Mouse (Mus musculus) small intestine, adult 2 months (tissue): ENCODE data around the gene Alyref.

Experiments
- CTCF ChIP-seq: fragments of 200-500 bp; IDR thresholded peaks from 2 replicates; pipeline ENCODE4 v1.5.1; 2012; ENCODE audit warnings: low read depth, mild to moderate bottlenecking, control low read depth, inconsistent platforms, low read length, moderate library complexity, mixed read lengths; ENCODE audit not compliant: insufficient replicate concordance, insufficient read length; ENCODE audit errors: extremely low read depth
- POLR2A ChIP-seq: fragments of 200-500 bp; IDR thresholded peaks from 2 replicates; pipeline ENCODE4 v1.6.1; 2012; ENCODE audit warnings: low read depth, mild to moderate bottlenecking, control low read depth, inconsistent platforms, low read length, moderate library complexity

DNA sequence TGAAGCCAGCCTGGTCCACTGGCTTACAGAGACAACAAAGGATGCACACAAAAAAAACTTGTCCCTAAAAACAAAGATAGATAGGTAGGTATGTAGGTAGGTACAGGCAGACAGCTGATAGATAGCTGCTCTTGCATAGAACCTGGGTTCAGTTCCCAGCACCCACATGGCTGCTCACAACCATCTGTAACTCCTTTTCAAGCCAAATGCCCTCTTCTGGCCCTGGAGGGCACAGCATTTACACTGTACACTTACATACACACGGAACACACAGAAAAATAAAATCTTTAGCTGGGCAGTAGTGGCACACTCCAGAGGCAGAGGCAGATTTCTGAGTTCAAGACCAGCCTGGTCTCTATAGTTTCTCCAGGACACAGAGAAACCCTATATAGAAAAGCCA, 14.2 kb downstream of the Alyref start:
- TF ChIP-seq CTCF, result no peak
- TF ChIP-seq POLR2A, result no peak
